Mouse (Mus musculus): ENCODE data around the gene Osbpl10. TPM values are rescaled to one million over a fixed set of nuclear protein-coding genes. Genes with fewer than 3 reads are reported as not detected.

Osbpl10 gene
- polyA plus RNA-seq, 1 experiment from 2014 or later = 2.0 TPM

GRCm38 (mm10) chr9:115243630-115244029 lies 265.3 kb downstream of the Osbpl10 start:
- no peak for ATAC-seq (ENCODE audit: low FRiP score, low TSS enrichment)
- Histone ChIP-seq H3K9ac (replicated peaks; ENCODE audit: low read length) (no peak overlapping the region), H3K9me3 (ENCODE audit: control insufficient read depth, low read length) (no peaks in the 10 kb centered on the region), H3K4me3 (replicated peaks; ENCODE audit: low read depth, low read length) (no peak overlapping the region), H3K4me1 (ENCODE audit: control insufficient read depth, insufficient read depth, low read length) (no peaks in the 10 kb centered on the region), H3K36me3 (ENCODE audit: control insufficient read depth, insufficient read depth, low read length) (peaks cover 77% of the 10 kb centered on the region), H3K4me2 (ENCODE audit: low read length) (no peak overlapping the region), H3K27me3 (ENCODE audit: control insufficient read depth, insufficient read depth, low read length) (no peaks in the 10 kb centered on the region), H3K27ac (replicated peaks; ENCODE audit: low read depth, low read length) (no peak overlapping the region)
- WGBS = 93% methylated on average over 6 of the region's 6 CpGs
- DNase-seq = no peak

GRCm38 (mm10) chr9:115245092-115245491 lies 266.7 kb downstream of the Osbpl10 start:
- no peaks in the 10 kb centered on the region for H3K27me3 ChIP-seq (ENCODE audit: control insufficient read depth, insufficient read depth, low read length)
- H3K27ac ChIP-seq (replicated peaks; ENCODE audit: low read depth, low read length) = no peak overlapping the region
- no peaks in the 10 kb centered on the region for H3K4me1 ChIP-seq (ENCODE audit: control insufficient read depth, insufficient read depth, low read length)
- H3K36me3 ChIP-seq (ENCODE audit: control insufficient read depth, insufficient read depth, low read length) = peaks cover 86% of the 10 kb centered on the region
- ATAC-seq (ENCODE audit: low FRiP score, low TSS enrichment) = no peak
- DNase-seq = no peak
- H3K9me3 ChIP-seq (ENCODE audit: control insufficient read depth, low read length) = no peaks in the 10 kb centered on the region
- H3K9ac ChIP-seq (replicated peaks; ENCODE audit: low read length) = no peak overlapping the region
- no peak overlapping the region for H3K4me3 ChIP-seq (replicated peaks; ENCODE audit: low read depth, low read length)
- no peak overlapping the region for H3K4me2 ChIP-seq (ENCODE audit: low read length)
- 90% methylated on average over 6 of the region's 6 CpGs for WGBS

- no peaks in the 10 kb centered on the region for H3K27me3 ChIP-seq (ENCODE audit: control insufficient read depth, insufficient read depth, low read length)
- WGBS = 79% methylated on average over 5 of the region's 5 CpGs
- ATAC-seq (ENCODE audit: low FRiP score, low TSS enrichment) = no peak
- no peak overlapping the region for H3K4me3 ChIP-seq (replicated peaks; ENCODE audit: low read depth, low read length)
- H3K36me3 ChIP-seq (ENCODE audit: control insufficient read depth, insufficient read depth, low read length) = peaks cover 73% of the 10 kb centered on the region
- H3K9ac ChIP-seq (replicated peaks; ENCODE audit: low read length) = no peak overlapping the region
- H3K4me2 ChIP-seq (ENCODE audit: low read length) = no peak overlapping the region
- H3K9me3 ChIP-seq (ENCODE audit: control insufficient read depth, low read length) = no peaks in the 10 kb centered on the region
- H3K4me1 ChIP-seq (ENCODE audit: control insufficient read depth, insufficient read depth, low read length) = no peaks in the 10 kb centered on the region
- DNase-seq = no peak
- no peak overlapping the region for H3K27ac ChIP-seq (replicated peaks; ENCODE audit: low read depth, low read length)
Observed at GRCm38 (mm10) chr9:115249145-115249544, 270.8 kb downstream of the Osbpl10 start.

- Histone ChIP-seq H3K9ac (replicated peaks; ENCODE audit: low read length) (no peak overlapping the region), H3K4me1 (ENCODE audit: control insufficient read depth, insufficient read depth, low read length) (no peaks in the 10 kb centered on the region), H3K4me2 (ENCODE audit: low read length) (no peak overlapping the region), H3K27ac (replicated peaks; ENCODE audit: low read depth, low read length) (no peak overlapping the region), H3K9me3 (ENCODE audit: control insufficient read depth, low read length) (no peaks in the 10 kb centered on the region), H3K36me3 (ENCODE audit: control insufficient read depth, insufficient read depth, low read length) (peaks cover 37% of the 10 kb centered on the region), H3K4me3 (replicated peaks; ENCODE audit: low read depth, low read length) (no peak overlapping the region), H3K27me3 (ENCODE audit: control insufficient read depth, insufficient read depth, low read length) (no peaks in the 10 kb centered on the region)
- no peak for ATAC-seq (ENCODE audit: low FRiP score, low TSS enrichment)
- 86% methylated on average over 6 of the region's 6 CpGs for WGBS
- no peak for DNase-seq
Observed at GRCm38 (mm10) chr9:115257733-115258286, 279.4 kb downstream of the Osbpl10 start.

- H3K4me3 ChIP-seq (replicated peaks; ENCODE audit: low read depth, low read length) = no peak overlapping the region
- ATAC-seq (ENCODE audit: low FRiP score, low TSS enrichment) (no peak), DNase-seq (no peak)
- no peaks in the 10 kb centered on the region for H3K9me3 ChIP-seq (ENCODE audit: control insufficient read depth, low read length)
- peaks cover 27% of the 10 kb centered on the region for H3K36me3 ChIP-seq (ENCODE audit: control insufficient read depth, insufficient read depth, low read length)
- WGBS = 90% methylated on average over 4 of the region's 4 CpGs
- H3K9ac ChIP-seq (replicated peaks; ENCODE audit: low read length) = no peak overlapping the region
- no peaks in the 10 kb centered on the region for H3K27me3 ChIP-seq (ENCODE audit: control insufficient read depth, insufficient read depth, low read length)
- H3K4me1 ChIP-seq (ENCODE audit: control insufficient read depth, insufficient read depth, low read length) = no peaks in the 10 kb centered on the region
- no peak overlapping the region for H3K4me2 ChIP-seq (ENCODE audit: low read length)
- H3K27ac ChIP-seq (replicated peaks; ENCODE audit: low read depth, low read length) = no peak overlapping the region
Observed at GRCm38 (mm10) chr9:115259866-115260265, 281.5 kb downstream of the Osbpl10 start.

- Histone ChIP-seq H3K27me3 (ENCODE audit: control insufficient read depth, insufficient read depth, low read length) (no peaks in the 10 kb centered on the region), H3K36me3 (ENCODE audit: control insufficient read depth, insufficient read depth, low read length) (peaks cover 25% of the 10 kb centered on the region), H3K27ac (replicated peaks; ENCODE audit: low read depth, low read length) (no peak overlapping the region), H3K9me3 (ENCODE audit: control insufficient read depth, low read length) (no peaks in the 10 kb centered on the region), H3K4me3 (replicated peaks; ENCODE audit: low read depth, low read length) (no peak overlapping the region), H3K4me2 (ENCODE audit: low read length) (no peak overlapping the region), H3K4me1 (ENCODE audit: control insufficient read depth, insufficient read depth, low read length) (no peaks in the 10 kb centered on the region), H3K9ac (replicated peaks; ENCODE audit: low read length) (no peak overlapping the region)
- WGBS = 88% methylated on average over 7 of the region's 7 CpGs
- DNase-seq (no peak), ATAC-seq (ENCODE audit: low FRiP score, low TSS enrichment) (no peak)
Observed at GRCm38 (mm10) chr9:115260464-115260863, 282.1 kb downstream of the Osbpl10 start.

- Histone ChIP-seq H3K36me3 (ENCODE audit: control insufficient read depth, insufficient read depth, low read length) (peaks cover 27% of the 10 kb centered on the region), H3K27ac (replicated peaks; ENCODE audit: low read depth, low read length) (no peak overlapping the region), H3K9ac (replicated peaks; ENCODE audit: low read length) (no peak overlapping the region), H3K9me3 (ENCODE audit: control insufficient read depth, low read length) (no peaks in the 10 kb centered on the region), H3K4me2 (ENCODE audit: low read length) (no peak overlapping the region), H3K4me1 (ENCODE audit: control insufficient read depth, insufficient read depth, low read length) (no peaks in the 10 kb centered on the region), H3K4me3 (replicated peaks; ENCODE audit: low read depth, low read length) (no peak overlapping the region), H3K27me3 (ENCODE audit: control insufficient read depth, insufficient read depth, low read length) (no peaks in the 10 kb centered on the region)
- no peak for ATAC-seq (ENCODE audit: low FRiP score, low TSS enrichment)
- 82% methylated on average over 8 of the region's 8 CpGs for WGBS
- peak; percentile 75 for DNase-seq
Observed at GRCm38 (mm10) chr9:115261456-115261855, 283.1 kb downstream of the Osbpl10 start.

- DNase-seq = no peak
- no peaks in the 10 kb centered on the region for H3K9me3 ChIP-seq (ENCODE audit: control insufficient read depth, low read length)
- H3K4me2 ChIP-seq (ENCODE audit: low read length) = no peak overlapping the region
- no peak overlapping the region for H3K27ac ChIP-seq (replicated peaks; ENCODE audit: low read depth, low read length)
- H3K27me3 ChIP-seq (ENCODE audit: control insufficient read depth, insufficient read depth, low read length) = no peaks in the 10 kb centered on the region
- H3K36me3 ChIP-seq (ENCODE audit: control insufficient read depth, insufficient read depth, low read length) = peaks cover 22% of the 10 kb centered on the region
- H3K9ac ChIP-seq (replicated peaks; ENCODE audit: low read length) = no peak overlapping the region
- no peak overlapping the region for H3K4me3 ChIP-seq (replicated peaks; ENCODE audit: low read depth, low read length)
- no peaks in the 10 kb centered on the region for H3K4me1 ChIP-seq (ENCODE audit: control insufficient read depth, insufficient read depth, low read length)
- 86% methylated on average over 5 of the region's 5 CpGs for WGBS
- ATAC-seq (ENCODE audit: low FRiP score, low TSS enrichment) = no peak
Observed at GRCm38 (mm10) chr9:115261896-115262295, 283.5 kb downstream of the Osbpl10 start.

GRCm38 (mm10) chr9:115271556-115271955 lies 293.2 kb downstream of the Osbpl10 start:
- Histone ChIP-seq H3K4me3 (replicated peaks; ENCODE audit: low read depth, low read length) (no peak overlapping the region), H3K4me1 (ENCODE audit: control insufficient read depth, insufficient read depth, low read length) (no peaks in the 10 kb centered on the region), H3K9me3 (ENCODE audit: control insufficient read depth, low read length) (no peaks in the 10 kb centered on the region), H3K36me3 (ENCODE audit: control insufficient read depth, insufficient read depth, low read length) (peaks cover 27% of the 10 kb centered on the region), H3K27ac (replicated peaks; ENCODE audit: low read depth, low read length) (no peak overlapping the region), H3K27me3 (ENCODE audit: control insufficient read depth, insufficient read depth, low read length) (no peaks in the 10 kb centered on the region), H3K4me2 (ENCODE audit: low read length) (no peak overlapping the region), H3K9ac (replicated peaks; ENCODE audit: low read length) (no peak overlapping the region)
- no peak for DNase-seq
- no peak for ATAC-seq (ENCODE audit: low FRiP score, low TSS enrichment)
- 97% methylated on average over 3 of the region's 3 CpGs for WGBS
